Mouse (Mus musculus) lung, postnatal 0 days (tissue): ENCODE data around the gene Rdh5.

ENCODE experiments used
- CTCF ChIP-seq: IDR thresholded peaks from 2 replicates; pipeline ENCODE4 v1.5.1; 2016; ENCODE audit warnings: antibody characterized with exemption, mild to moderate bottlenecking
- EP300 ChIP-seq: IDR thresholded peaks from 2 replicates; pipeline ENCODE4 v1.6.1; 2016; ENCODE audit warnings: antibody characterized with exemption, mild to moderate bottlenecking, control low read depth

- TF ChIP-seq EP300, result no peak
- TF ChIP-seq CTCF, result no peak
Measured at GRCm38 (mm10) chr10:128921251-128921650, 1.4 kb downstream of the Rdh5 start.
